Mouse (Mus musculus) cerebellum, adult 2 months (tissue): Measurements from ENCODE around the gene Agbl4.

Experiments
- CTCF ChIP-seq: fragments of 200-500 bp; IDR thresholded peaks from 2 replicates; pipeline ENCODE4 v1.5.1; 2011; ENCODE audit warnings: low read depth, mild to moderate bottlenecking, control low read depth, low read length, moderate library complexity, borderline replicate concordance; ENCODE audit not compliant: insufficient read depth
- POLR2A ChIP-seq: fragments of 200-500 bp; IDR thresholded peaks from 2 replicates; pipeline ENCODE4 v1.6.1; 2011; ENCODE audit warnings: low read length, control low read depth, borderline replicate concordance; ENCODE audit not compliant: insufficient read depth

DNA sequence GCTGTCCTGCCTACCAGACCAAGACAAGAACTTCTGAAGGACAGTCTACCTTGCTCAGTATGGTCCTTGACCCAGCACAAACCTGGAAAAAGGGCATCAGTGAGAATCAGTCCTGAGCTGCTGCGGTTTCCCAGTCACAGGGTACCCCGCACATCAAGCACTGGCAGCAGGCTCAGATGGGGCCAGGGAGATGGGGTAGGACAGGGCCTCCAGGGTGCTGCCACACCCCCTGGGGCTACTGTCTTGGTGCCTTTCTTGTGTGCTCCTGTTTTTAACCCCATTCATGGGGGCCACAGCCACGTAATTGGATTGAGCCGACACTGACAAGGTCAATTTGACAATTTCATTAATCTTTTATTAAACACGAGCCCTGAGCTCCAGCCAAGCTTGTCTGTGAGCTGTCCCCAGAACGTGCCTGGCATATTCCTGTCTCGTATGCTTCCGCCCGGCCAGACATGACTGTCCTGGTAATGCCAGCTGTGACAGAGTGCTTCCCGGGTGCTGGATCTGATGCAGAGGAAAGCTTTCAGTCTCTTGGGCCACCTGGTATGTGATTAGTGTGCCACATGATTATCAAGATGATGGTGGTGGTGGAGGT lies 1078.0 kb downstream of the Agbl4 start:
- no peak for TF ChIP-seq CTCF
- no peak for TF ChIP-seq POLR2A
